Mouse (Mus musculus): Measurements from ENCODE around the gene Rsrc2. TPM values are rescaled to one million over a fixed set of nuclear protein-coding genes. Genes with fewer than 3 reads are reported as not detected.
A peak's percentile ranks its signal among the peaks of the same experiment; 100 is the strongest.
"Not testable (repeated sequence)": the region's sequence is repeated elsewhere in the genome, so short reads cannot be mapped to it uniquely, and the experiment has no call there.

The Rsrc2 gene
- polyA plus RNA-seq, 1 experiment, result 16.0 TPM

DNA sequence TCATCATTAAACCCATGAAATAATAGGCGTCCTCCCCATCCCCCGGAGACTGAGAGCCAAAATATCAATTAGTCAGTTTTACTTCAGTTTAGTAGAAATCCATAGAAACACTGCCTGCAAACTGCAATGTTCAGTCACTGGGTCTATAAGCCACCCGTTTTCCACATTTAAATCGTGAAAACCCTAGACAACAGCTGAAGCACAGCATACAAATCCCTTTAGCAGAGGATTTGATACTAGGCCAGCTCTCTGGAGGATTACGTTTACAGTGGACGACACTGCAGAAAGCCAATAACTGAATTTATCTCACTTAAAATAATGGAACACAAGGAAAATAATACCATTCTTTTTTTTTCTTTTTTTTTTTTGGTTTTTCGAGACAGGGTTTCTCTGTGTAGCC, 1.6 kb downstream of the Rsrc2 start:
- DNase-seq, result no peak
- peaks cover 9% of the 10 kb centered on the region for H3K4me1 ChIP-seq (ENCODE audit: control insufficient read depth, insufficient read depth, low read length)
- no peak overlapping the region for H3K4me3 ChIP-seq (replicated peaks; ENCODE audit: extremely low read depth, low read depth, low read length)
- WGBS, result 11% methylated on average over 7 of the region's 7 CpGs
- TF ChIP-seq POLR2A (IDR thresholded peaks at IDR 0.05; ENCODE audit: borderline replicate concordance, extremely low read depth, low read depth, low read length) (no peak), CTCF (IDR thresholded peaks at IDR 0.05; ENCODE audit: insufficient read depth, low read length) (no peak)

DNA sequence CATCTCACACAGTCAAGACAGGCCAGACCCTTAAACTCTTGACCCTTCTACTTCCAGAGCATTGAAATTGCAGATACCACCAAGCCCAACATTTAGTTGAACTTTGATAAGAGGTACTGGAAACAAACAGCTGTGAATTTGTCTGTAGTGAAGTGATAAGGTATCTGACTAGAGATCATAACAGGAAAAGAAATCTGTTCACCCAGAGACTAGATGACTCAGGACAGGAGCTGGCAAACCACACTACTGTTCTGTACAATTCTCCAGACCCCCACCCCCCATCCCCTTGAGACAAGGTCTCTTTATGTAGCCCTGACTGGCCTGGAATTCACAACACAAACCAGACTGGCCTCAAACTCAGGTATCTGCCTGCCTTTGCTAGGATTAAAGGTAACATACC, 3.0 kb downstream of the Rsrc2 start:
- TF ChIP-seq POLR2A (IDR thresholded peaks at IDR 0.05; ENCODE audit: borderline replicate concordance, extremely low read depth, low read depth, low read length) (no peak), CTCF (IDR thresholded peaks at IDR 0.05; ENCODE audit: insufficient read depth, low read length) (no peak)
- H3K4me3 ChIP-seq (replicated peaks; ENCODE audit: extremely low read depth, low read depth, low read length), result no peak overlapping the region
- DNase-seq, result no peak
- H3K4me1 ChIP-seq (ENCODE audit: control insufficient read depth, insufficient read depth, low read length), result peaks cover 9% of the 10 kb centered on the region

GRCm38 (mm10) chr5:123744358-123744757, 4.9 kb downstream of the Rsrc2 start:
- no peak for DNase-seq
- Histone ChIP-seq H3K4me3 (replicated peaks; ENCODE audit: extremely low read depth, low read depth, low read length) (no peak overlapping the region), H3K4me1 (ENCODE audit: control insufficient read depth, insufficient read depth, low read length) (peaks cover 9% of the 10 kb centered on the region)
- no peak for TF ChIP-seq POLR2A (IDR thresholded peaks at IDR 0.05; ENCODE audit: borderline replicate concordance, extremely low read depth, low read depth, low read length)
- no peak for TF ChIP-seq CTCF (IDR thresholded peaks at IDR 0.05; ENCODE audit: insufficient read depth, low read length)
- WGBS, result 54% methylated on average over 2 of the region's 2 CpGs

GRCm38 (mm10) chr5:123730981-123731380, 18.2 kb downstream of the Rsrc2 start:
- no peak overlapping the region for H3K4me3 ChIP-seq (replicated peaks; ENCODE audit: extremely low read depth, low read depth, low read length)
- no peaks in the 10 kb centered on the region for H3K4me1 ChIP-seq (ENCODE audit: control insufficient read depth, insufficient read depth, low read length)
- no peak for DNase-seq
- no peak for TF ChIP-seq CTCF (IDR thresholded peaks at IDR 0.05; ENCODE audit: insufficient read depth, low read length)
- no peak for TF ChIP-seq POLR2A (IDR thresholded peaks at IDR 0.05; ENCODE audit: borderline replicate concordance, extremely low read depth, low read depth, low read length)
- WGBS, result 88% methylated on average over 2 of the region's 2 CpGs

- WGBS, result 82% methylated on average over 7 of the region's 7 CpGs
- not testable (repeated sequence) for H3K4me3 ChIP-seq (replicated peaks; ENCODE audit: extremely low read depth, low read depth, low read length); DNase-seq; H3K4me1 ChIP-seq (ENCODE audit: control insufficient read depth, insufficient read depth, low read length)
These were observed 25.4 kb downstream of the Rsrc2 start for GRCm38 (mm10) chr5:123723816-123724215.

DNA sequence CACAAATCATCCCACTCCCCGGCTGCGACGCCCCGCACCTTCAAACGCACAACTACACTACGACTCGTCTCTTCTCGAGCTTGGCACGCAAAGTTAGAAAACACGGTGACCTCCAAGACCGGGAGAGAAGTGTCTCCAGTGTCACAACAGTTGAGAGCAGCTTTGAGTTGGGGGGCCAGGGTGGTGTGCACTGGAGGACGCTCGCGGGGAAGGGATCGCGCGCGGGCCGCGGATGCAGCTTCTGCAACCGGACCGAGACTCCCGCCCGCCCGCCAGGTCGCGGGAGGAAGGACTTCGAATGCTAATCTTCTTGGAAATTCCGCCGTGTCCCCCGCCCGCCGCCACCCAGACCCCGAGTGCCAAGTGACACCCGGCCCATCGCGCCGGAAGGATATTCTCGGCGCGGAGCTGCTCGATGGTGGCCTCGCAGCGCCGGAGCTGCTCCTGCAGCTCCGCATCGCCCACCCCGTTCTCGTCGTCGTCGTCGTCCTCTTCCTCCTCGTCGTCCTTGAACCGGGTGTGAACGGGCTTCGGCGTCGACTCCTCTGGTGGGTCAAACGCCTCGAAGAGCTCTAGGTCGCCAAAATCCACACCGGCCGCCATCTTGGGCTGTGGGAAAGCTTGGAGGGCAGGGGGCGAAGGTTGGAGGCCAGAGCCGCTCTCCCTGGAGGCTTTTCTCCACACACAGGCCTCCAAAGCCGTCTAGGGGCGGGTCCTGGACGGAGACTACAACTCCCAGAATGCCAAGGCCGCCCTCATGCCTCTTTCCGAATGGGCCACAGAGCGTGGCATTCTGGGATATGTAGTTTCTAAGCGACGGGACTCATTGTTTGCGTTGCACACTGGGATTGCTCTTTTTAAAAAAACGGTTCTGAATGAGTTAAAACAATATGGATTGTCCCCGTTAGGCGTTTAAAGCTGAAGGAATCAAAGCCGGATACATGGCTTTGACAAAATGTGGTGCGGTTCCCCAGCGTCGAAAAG, 28.6 kb downstream of the Rsrc2 start, which contains the start of gene Zcchc8:
Gene Zcchc8, minus strand, starts transcription at position 773 of the 984 bp plus-strand sequence.
- TF ChIP-seq CTCF (IDR thresholded peaks at IDR 0.05; ENCODE audit: insufficient read depth, low read length), result no peak
- peak; percentile 81; the same call in 1 of the 2 replicates for TF ChIP-seq POLR2A (IDR thresholded peaks at IDR 0.05; ENCODE audit: borderline replicate concordance, extremely low read depth, low read depth, low read length)
- DNase-seq, result peak; percentile 90
- Histone ChIP-seq H3K4me3 (replicated peaks; ENCODE audit: extremely low read depth, low read depth, low read length) (peak within 1 kb of the TSS; percentile 97), H3K4me1 (ENCODE audit: control insufficient read depth, insufficient read depth, low read length) (peaks cover 7% of the 10 kb centered on the region)
- under 1% methylated on average over 83 of the region's 83 CpGs for WGBS

DNA sequence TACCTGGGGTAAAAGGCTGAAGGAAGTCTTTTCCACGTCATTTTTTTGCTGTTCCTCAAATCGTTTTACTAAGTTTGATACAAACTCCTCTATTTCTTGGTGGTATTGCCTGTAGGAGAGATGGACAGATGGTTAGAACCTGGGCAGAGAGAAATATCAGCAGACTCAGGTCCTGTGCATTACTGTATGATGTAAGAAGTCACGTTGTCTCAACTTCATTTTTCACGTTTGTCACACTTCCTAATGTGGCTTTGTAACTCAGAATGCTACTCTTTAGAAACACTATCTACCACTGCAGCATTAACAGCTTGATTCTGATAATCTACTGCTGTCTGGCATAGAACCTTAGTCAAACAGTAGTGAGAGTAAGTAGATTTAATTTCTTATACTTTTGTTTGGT, 34.6 kb downstream of the Rsrc2 start:
- 82% methylated on average over 4 of the region's 4 CpGs for WGBS
- no peak overlapping the region for H3K4me3 ChIP-seq (replicated peaks; ENCODE audit: extremely low read depth, low read depth, low read length)
- H3K4me1 ChIP-seq (ENCODE audit: control insufficient read depth, insufficient read depth, low read length), result peaks cover 7% of the 10 kb centered on the region
- DNase-seq, result no peak
- no peak for TF ChIP-seq POLR2A (IDR thresholded peaks at IDR 0.05; ENCODE audit: borderline replicate concordance, extremely low read depth, low read depth, low read length)
- no peak for TF ChIP-seq CTCF (IDR thresholded peaks at IDR 0.05; ENCODE audit: insufficient read depth, low read length)

DNA sequence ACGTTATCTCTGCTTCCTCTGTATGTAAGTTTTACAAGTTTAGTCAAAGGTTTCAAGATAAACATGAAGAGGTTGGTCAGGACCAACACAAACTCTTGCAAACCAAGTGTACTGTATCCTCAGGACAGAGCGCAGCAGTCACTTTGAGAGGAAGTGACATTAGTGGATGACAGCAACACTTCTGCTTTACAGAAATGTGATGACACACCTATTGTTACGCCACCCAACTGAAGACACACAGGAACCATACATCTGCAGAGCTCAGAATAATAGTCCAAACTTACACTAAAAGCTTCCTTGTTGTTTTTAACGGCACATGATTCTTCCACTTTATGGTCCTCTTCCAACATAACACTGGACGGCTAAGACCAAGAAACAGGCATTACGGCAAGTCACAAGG, 35.4 kb downstream of the Rsrc2 start:
- Histone ChIP-seq H3K4me3 (replicated peaks; ENCODE audit: extremely low read depth, low read depth, low read length) (no peak overlapping the region), H3K4me1 (ENCODE audit: control insufficient read depth, insufficient read depth, low read length) (peaks cover 7% of the 10 kb centered on the region)
- no peak for TF ChIP-seq CTCF (IDR thresholded peaks at IDR 0.05; ENCODE audit: insufficient read depth, low read length)
- no peak for TF ChIP-seq POLR2A (IDR thresholded peaks at IDR 0.05; ENCODE audit: borderline replicate concordance, extremely low read depth, low read depth, low read length)
- no peak for DNase-seq
- WGBS, result 90% methylated on average over 6 of the region's 6 CpGs

DNA sequence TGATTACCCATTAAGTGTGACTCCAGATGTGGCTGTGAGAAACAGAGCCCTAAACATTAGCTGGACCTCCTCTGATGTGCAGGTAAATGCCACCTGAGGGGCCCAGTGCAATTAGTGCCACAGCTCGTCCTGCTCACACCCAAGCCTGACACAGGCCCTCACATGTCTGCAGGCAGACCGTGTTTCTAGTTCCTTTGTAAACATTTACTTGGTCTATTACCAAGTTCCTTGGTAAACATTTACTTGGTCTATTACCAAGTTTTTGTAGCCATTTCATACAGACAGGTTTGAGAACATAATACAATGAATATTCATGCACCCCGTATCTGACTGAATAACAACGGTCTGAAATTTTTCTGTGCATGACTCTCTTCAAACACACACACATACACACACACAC, 39.6 kb downstream of the Rsrc2 start:
- DNase-seq, result no peak
- no peak for TF ChIP-seq POLR2A (IDR thresholded peaks at IDR 0.05; ENCODE audit: borderline replicate concordance, extremely low read depth, low read depth, low read length)
- no peak for TF ChIP-seq CTCF (IDR thresholded peaks at IDR 0.05; ENCODE audit: insufficient read depth, low read length)
- H3K4me1 ChIP-seq (ENCODE audit: control insufficient read depth, insufficient read depth, low read length), result peaks cover 2% of the 10 kb centered on the region
- WGBS, result 49% methylated on average over 4 of the region's 4 CpGs
- H3K4me3 ChIP-seq (replicated peaks; ENCODE audit: extremely low read depth, low read depth, low read length), result no peak overlapping the region

DNA sequence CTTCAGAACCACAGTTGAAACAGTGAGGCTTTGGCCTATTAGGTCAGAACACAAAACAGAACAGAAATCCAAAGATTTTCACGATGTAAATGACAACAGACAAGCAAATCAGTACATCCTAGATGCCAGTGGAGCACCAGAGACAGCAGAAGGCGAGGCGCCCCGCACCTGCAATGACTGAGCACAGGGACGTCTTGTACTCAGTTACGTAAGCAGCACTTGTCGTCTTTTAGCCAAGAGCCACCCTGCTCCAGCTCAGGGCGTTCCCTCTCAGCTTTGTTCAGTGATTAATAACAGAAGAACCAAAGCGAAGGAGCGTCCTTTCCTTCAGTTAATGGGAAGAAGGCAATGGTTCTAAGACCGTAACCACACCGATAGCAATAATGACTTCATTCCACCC, 40.6 kb downstream of the Rsrc2 start:
- Histone ChIP-seq H3K4me3 (replicated peaks; ENCODE audit: extremely low read depth, low read depth, low read length) (no peak overlapping the region), H3K4me1 (ENCODE audit: control insufficient read depth, insufficient read depth, low read length) (peaks cover 2% of the 10 kb centered on the region)
- 76% methylated on average over 12 of the region's 12 CpGs for WGBS
- DNase-seq, result peak; percentile 38
- TF ChIP-seq POLR2A (IDR thresholded peaks at IDR 0.05; ENCODE audit: borderline replicate concordance, extremely low read depth, low read depth, low read length) (no peak), CTCF (IDR thresholded peaks at IDR 0.05; ENCODE audit: insufficient read depth, low read length) (no peak)
